Mouse (Mus musculus) bone marrow macrophage, adult 2 months (primary cell): ENCODE data around the gene Zswim1. TPM values are rescaled to one million over a fixed set of nuclear protein-coding genes. Genes with fewer than 3 reads are reported as not detected.

ENCODE experiments used
- H3K27ac ChIP-seq: 2 replicates; pipeline ENCODE4 v1.5.1; 2012; ENCODE audit warnings: low read depth, low read length; ENCODE audit not compliant: insufficient read depth
- H3K4me1 ChIP-seq: 2 replicates; pipeline ENCODE4 v1.6.1; 2012; ENCODE audit warnings: low read length; ENCODE audit not compliant: control insufficient read depth, insufficient read depth
- H3K4me3 ChIP-seq: 2 replicates; pipeline ENCODE4 v1.5.1; 2012; ENCODE audit warnings: mild to moderate bottlenecking, low read length, moderate library complexity; ENCODE audit not compliant: insufficient read depth
- CTCF ChIP-seq: IDR thresholded peaks from 2 replicates; pipeline ENCODE4 v1.5.1; 2012; ENCODE audit warnings: low read depth, mild to moderate bottlenecking, low read length, moderate library complexity
- POLR2A ChIP-seq: IDR thresholded peaks from 2 replicates; pipeline ENCODE4 v1.6.1; 2012; ENCODE audit warnings: mild to moderate bottlenecking, low read depth, low read length, borderline replicate concordance
- polyA plus RNA-seq: library from polyadenylated mRNA; stranded (reverse); fragments of >200 nt; gene quantifications from 2 replicates; pipeline ENCODE4 v1.2.4, GENCODE M21; 2012; ENCODE audit not compliant: missing spikeins, insufficient read depth, insufficient read length

Zswim1 gene
- polyA plus RNA-seq, 1 experiment, result 5.7 TPM

DNA sequence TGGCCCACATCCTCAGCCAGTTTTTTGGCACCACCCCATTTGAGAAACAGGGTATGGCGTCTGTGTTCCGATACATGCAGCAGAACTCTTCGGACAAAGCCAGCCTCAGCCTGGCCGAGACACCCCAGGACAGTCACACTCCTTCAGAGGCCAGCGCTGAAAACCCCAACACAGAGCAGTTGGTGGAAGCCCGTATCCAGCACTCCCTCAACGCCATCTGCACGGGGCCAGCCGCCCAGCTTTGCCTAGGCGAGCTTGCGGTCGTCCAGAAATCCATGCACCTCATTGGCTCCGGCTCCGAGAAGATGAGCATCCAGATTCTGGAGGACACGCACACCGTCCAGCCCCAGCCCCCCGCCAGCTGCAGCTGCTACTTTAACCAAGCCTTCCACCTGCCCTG lies 3.0 kb downstream of the Zswim1 start:
- peaks cover 7% of the 10 kb centered on the region; the same call in 1 of the 2 replicates for H3K4me1 ChIP-seq
- TF ChIP-seq CTCF, result no peak
- no peak for TF ChIP-seq POLR2A
- no peak overlapping the region for H3K4me3 ChIP-seq
- no peak overlapping the region for H3K27ac ChIP-seq

DNA sequence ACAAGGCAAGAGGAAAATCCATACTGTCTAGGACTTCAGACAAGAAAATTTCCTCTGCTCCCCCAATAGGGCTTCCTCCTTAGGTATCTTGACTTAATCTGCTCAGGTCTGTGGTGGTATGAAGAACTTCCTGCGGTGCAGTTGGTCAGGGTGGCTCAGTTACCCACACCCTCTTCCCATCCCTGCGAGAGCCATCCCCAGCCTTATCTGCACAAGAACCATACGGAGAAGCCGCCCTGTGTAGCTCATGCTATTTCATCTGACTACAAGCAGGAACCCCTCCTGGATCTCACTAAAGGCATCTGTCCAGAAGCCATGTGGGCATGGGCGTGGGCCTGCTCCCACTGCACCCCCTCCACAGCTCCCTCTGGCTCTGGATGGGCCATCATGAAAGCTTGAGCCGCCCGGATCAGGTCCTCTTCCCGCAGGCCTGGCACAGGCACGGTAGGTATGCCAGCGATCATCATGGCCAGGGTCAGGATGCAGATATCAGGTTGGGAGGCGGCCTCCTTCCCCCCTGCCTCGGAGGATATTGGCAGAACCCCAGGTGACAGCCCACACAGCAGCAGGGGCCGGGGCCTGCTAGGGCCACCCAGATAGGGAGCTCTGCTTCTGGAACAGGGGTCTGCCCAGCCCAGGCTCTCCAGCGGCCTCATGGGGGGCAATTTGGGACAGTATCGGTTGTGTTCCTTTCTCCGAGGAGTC lies 4.8 kb downstream of the Zswim1 start:
- Histone ChIP-seq H3K4me1 (peaks cover 10% of the 10 kb centered on the region), H3K27ac (no peak overlapping the region), H3K4me3 (no peak overlapping the region)
- TF ChIP-seq CTCF, result no peak
- no peak for TF ChIP-seq POLR2A

DNA sequence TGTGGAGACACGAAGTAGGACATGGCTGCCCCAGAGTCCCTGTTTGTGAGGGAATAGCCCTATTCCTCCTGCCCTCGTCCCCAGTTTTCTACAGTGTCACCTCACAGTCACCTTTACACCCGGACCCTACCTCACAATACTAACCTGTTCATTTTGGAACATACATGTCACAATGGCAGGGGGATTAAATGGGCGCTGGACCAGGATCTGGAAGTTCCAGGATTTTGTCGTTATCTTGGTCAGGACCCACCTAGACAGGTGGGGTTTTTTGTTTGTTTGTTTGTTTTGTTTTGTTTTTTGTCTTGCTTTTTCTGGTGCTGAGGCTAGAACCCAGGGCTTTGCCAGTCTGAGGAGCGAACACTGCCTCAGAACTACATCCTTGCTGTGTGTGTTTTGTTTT lies 6.0 kb downstream of the Zswim1 start, which contains the start of gene Spata25:
Gene Spata25 (minus strand): TSS at position 101 of the 400 bp plus-strand sequence.
- TF ChIP-seq POLR2A, result no peak
- Histone ChIP-seq H3K4me3 (no peak within 1 kb of the TSS), H3K27ac (no peak within 1 kb of the TSS), H3K4me1 (peaks cover 8% of the 10 kb centered on the region)

DNA sequence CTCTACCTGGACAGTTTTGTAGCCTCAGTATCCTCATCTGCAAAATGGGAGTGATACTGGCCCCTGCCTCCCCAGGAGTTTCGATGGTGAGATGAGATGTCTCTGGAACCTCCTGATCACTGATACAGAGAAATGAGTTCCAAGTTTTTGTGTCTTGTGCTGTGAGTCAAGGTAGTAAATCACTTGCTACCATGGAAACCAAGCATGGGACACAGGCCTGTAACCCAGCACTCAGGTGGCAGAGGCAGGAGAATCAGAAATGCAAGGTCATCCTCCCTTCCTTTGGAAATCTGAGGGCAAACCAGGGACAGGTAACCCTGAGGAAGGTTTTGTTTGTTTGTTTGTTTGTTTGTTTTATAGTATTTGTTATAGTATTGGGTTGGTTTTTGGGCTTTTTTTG lies 6.6 kb downstream of the Zswim1 start:
- peaks cover 8% of the 10 kb centered on the region for H3K4me1 ChIP-seq
- H3K4me3 ChIP-seq, result no peak overlapping the region
- no peak overlapping the region for H3K27ac ChIP-seq
- TF ChIP-seq POLR2A, result no peak
- no peak for TF ChIP-seq CTCF

DNA sequence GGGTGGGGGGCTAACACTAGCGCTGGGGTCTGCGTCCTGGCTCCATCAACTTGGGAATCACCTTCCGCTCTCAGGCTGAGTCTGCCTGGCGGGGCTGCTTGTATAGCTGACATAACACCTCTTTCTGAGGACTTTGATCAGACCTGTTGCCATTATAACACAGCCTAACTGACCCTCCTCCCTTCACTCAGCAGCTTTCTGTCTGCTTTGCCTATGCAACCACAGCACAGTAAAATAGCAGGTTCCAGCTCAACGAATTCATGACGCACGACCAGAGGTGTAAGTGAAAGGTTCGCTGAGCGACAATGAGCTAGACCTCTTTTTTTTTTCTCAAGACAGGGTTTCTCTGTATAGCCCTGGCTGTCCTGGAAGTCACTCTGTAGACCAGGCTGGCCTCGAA lies 8.5 kb downstream of the Zswim1 start:
- TF ChIP-seq CTCF, result no peak
- TF ChIP-seq POLR2A, result no peak
- Histone ChIP-seq H3K4me3 (no peak overlapping the region), H3K4me1 (peaks cover 6% of the 10 kb centered on the region), H3K27ac (no peak overlapping the region)

DNA sequence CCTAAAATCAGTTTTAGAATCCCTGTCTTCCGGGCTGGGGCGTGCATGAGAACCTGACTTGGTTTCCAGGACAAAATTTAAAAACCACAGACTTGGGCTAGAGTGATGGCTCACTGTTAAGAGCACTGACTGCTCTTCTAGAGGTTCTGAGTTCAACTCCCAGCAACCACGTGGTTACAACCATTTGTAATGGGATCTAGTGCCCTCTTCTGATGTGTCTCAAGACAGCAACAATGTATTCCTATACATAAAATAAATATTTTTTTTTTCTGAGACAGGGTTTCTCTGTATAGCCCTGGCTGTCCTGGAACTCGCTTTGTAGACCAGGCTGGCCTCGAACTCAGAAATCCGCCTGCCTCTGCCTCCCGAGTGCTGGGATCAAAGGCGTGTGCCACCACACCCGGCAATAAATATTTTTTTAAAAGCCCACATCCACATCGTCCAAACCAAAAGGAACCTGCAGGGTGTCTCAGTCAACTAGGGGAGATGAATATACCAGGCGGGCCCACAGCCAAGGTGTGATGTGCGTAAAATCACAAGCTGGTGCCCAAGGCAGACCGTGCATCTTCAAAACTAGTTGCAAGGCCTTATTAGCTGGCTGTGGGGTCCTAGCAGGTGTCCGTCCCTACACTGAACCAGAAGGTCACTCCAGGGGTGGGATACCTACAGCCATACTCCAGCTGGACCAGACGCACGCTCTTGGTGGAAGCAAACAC lies 9.7 kb downstream of the Zswim1 start:
- Histone ChIP-seq H3K4me3 (peak overlapping the region; percentile 90), H3K27ac (peak overlapping the region; percentile 98), H3K4me1 (peaks cover 9% of the 10 kb centered on the region)
- TF ChIP-seq POLR2A (no peak), CTCF (no peak)

DNA sequence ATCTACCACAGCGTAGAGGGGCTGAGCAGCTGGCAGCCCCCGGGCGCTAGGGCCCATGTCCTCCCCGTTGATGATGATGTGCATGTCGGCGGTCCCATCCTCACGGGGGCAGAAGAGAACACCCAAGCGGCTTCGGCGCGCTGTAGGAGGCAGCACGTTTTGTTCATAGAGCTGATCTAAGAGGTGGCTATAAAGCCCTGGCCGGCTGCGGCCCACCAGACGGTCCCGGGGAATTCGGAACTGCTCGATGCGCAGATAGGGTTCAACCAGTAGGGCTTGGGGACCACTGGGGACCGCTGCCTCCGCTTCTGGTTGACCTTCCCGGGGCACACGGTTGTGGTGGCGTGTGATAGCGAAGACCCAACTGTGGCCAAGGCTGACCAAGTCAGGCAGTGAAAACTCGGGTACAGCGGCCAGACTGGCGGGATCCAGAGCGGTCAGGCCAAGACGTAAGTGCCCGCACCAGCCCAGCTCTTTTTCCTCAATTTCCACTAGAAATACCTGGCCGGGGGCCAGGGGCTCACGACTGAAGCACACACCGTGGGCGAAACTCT lies 10.3 kb downstream of the Zswim1 start, which contains the start of gene Ctsa:
Gene Ctsa (plus strand): TSS at position 126 of the 554 bp plus-strand sequence.
- peak within 1 kb of the TSS; percentile 98 for H3K27ac ChIP-seq
- peak within 1 kb of the TSS; percentile 90 for H3K4me3 ChIP-seq
- H3K4me1 ChIP-seq, result peaks cover 9% of the 10 kb centered on the region
- no peak for TF ChIP-seq POLR2A
- no peak for TF ChIP-seq CTCF

DNA sequence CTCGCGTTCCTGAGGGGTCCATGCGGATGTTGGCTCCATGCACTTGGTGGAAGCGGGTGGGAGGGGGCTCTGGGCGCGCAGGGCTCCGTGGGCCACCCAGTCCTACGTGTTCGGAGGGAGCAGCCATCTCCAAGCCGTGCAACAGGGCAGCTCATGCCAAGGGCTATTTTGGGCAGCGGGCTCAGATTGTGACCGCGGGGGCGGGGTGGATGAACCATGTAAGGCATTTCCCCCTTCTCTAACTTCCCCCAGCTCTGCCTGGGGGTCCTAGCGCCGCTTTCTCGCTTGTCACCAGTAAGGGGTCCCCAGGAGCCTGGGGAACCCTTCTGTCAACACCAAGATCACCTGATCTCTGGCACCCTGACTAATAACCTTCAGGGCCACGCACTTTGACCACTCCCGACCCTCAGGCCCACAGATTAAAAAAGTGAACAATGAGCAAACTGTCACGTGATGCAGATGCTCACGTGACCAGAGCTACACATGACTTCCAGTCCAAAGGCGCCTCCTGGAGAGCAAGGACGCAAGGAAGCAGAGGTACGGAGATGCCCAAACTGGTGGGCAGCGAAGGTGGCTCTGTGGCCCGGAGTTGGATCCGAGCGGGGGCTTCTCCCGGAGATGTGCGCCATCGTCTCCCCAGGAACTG lies 11.0 kb downstream of the Zswim1 start, which contains the start of gene Neurl2:
Gene Neurl2 (minus strand): TSS at position 143 of the 646 bp plus-strand sequence.
- Histone ChIP-seq H3K4me1 (peaks cover 9% of the 10 kb centered on the region), H3K27ac (peak within 1 kb of the TSS; percentile 98), H3K4me3 (peak within 1 kb of the TSS; percentile 90)
- no peak for TF ChIP-seq CTCF
- TF ChIP-seq POLR2A, result peak; percentile 93

DNA sequence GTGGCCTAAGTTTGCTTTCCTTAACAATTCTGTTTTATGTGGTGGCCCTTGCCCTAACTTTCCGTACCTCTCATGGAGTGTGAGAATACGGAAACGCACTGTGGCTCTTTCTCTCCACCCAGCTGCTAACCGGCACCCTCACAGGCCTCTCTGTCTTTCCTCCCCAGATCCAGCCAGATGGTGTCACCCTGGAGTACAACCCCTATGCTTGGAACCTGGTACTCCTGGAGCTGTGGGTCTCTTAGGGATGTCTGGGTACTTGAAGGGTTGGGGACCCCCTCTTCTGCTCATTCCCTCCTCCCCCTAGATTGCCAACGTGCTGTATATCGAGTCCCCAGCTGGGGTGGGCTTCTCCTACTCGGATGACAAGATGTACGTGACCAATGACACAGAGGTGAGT lies 12.0 kb downstream of the Zswim1 start:
- Histone ChIP-seq H3K4me3 (peak overlapping the region; percentile 90), H3K4me1 (peaks cover 9% of the 10 kb centered on the region), H3K27ac (peak overlapping the region; percentile 98)
- TF ChIP-seq CTCF, result no peak
- TF ChIP-seq POLR2A, result 0 out of 2 replicates have a peak, but pooled peaks have one; percentile 23

DNA sequence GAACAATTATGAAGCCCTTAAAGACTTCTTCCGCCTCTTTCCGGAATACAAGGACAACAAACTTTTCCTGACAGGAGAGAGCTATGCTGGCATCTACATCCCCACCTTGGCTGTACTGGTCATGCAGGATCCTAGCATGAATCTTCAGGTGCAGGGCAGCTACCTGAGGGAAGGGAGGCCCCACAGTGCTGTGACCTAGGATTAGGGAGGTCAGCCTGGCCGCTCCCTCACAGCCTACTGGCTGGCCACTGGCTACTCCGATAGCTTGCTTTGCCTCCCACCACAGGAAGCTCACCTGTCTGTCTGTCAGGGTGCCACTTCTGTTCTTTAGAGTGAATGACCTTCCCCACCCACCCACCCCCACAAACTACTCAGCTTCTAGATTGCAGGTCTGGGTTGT lies 12.7 kb downstream of the Zswim1 start:
- Histone ChIP-seq H3K4me3 (peak overlapping the region; percentile 90), H3K27ac (peak overlapping the region; percentile 98), H3K4me1 (peaks cover 9% of the 10 kb centered on the region)
- TF ChIP-seq POLR2A, result no peak
- no peak for TF ChIP-seq CTCF
